Mouse (Mus musculus) intestine, postnatal 0 days (tissue): ENCODE data around the gene Agap1. TPM values are rescaled to one million over a fixed set of nuclear protein-coding genes. Genes with fewer than 3 reads are reported as not detected.

Experiments
- ATAC-seq: fragments of 200-750 bp; cut with Nextera tagmentation; 2 replicates; pipeline ENCODE4 v1.8.0; 2017; ENCODE audit warnings: mild to moderate bottlenecking, moderate TSS enrichment, moderate library complexity
- H3K27ac ChIP-seq: fragments of 300-500 bp; sonication (generic); 2 replicates; pipeline ENCODE4 v1.5.1; 2014; ENCODE audit warnings: mild to moderate bottlenecking, low read depth, low read length, moderate library complexity
- H3K27me3 ChIP-seq: fragments of 300-500 bp; sonication (generic); replicated peaks from 2 replicates; pipeline ENCODE4 v1.6.1; 2014; ENCODE audit warnings: low read length, mixed read lengths; ENCODE audit not compliant: control insufficient read depth, insufficient read depth
- H3K36me3 ChIP-seq: fragments of 300-500 bp; sonication (generic); 2 replicates; pipeline ENCODE4 v1.6.1; 2014; ENCODE audit warnings: mild to moderate bottlenecking, moderate library complexity; ENCODE audit not compliant: control insufficient read depth, insufficient read depth
- H3K4me1 ChIP-seq: fragments of 300-500 bp; sonication (generic); replicated peaks from 2 replicates; pipeline ENCODE4 v1.6.1; 2014; ENCODE audit warnings: antibody characterized with exemption, low read length, mixed read lengths; ENCODE audit not compliant: control insufficient read depth, insufficient read depth
- H3K4me2 ChIP-seq: fragments of 300-500 bp; sonication (generic); replicated peaks from 2 replicates; pipeline ENCODE4 v1.6.1; 2014; ENCODE audit warnings: low read depth, mild to moderate bottlenecking, moderate library complexity
- H3K4me3 ChIP-seq: fragments of 300-500 bp; sonication (generic); 2 replicates; pipeline ENCODE4 v1.5.1; 2014; ENCODE audit warnings: low read depth, low read length
- H3K9ac ChIP-seq: fragments of 300-500 bp; sonication (generic); 2 replicates; pipeline ENCODE4 v1.6.1; 2014; ENCODE audit warnings: mild to moderate bottlenecking, low read depth, low read length
- H3K9me3 ChIP-seq: fragments of 300-500 bp; sonication (generic); 2 replicates; pipeline ENCODE4 v1.6.1; 2016; ENCODE audit warnings: mixed run types; ENCODE audit not compliant: control insufficient read depth
- CTCF ChIP-seq: sonication (generic); IDR thresholded peaks from 2 replicates; pipeline ENCODE4 v1.5.1; 2016; ENCODE audit warnings: low read depth, mild to moderate bottlenecking, control low read depth, antibody characterized with exemption, moderate library complexity
- WGBS: fragments of 180-500 bp; shearing (Covaris S2); extraction: QIAGEN DNeasy Blood & Tissue Kit; methylation state at CpG from one replicate; pipeline ENCODE4 v1.1.7; 2014; 5-methylcytosine and 5-hydroxymethylcytosine counted together
- polyA plus RNA-seq: library from polyadenylated mRNA; unstranded; fragments of >200 nt; fragmentation: Nextera tagmentation; extraction: Ambion mirVana; gene quantifications from 2 replicates; pipeline ENCODE4 v1.2.1, GENCODE M21; 2015

The Agap1 gene
- polyA plus RNA-seq, 1 experiment from 2014 or later, result 6.1 TPM

DNA sequence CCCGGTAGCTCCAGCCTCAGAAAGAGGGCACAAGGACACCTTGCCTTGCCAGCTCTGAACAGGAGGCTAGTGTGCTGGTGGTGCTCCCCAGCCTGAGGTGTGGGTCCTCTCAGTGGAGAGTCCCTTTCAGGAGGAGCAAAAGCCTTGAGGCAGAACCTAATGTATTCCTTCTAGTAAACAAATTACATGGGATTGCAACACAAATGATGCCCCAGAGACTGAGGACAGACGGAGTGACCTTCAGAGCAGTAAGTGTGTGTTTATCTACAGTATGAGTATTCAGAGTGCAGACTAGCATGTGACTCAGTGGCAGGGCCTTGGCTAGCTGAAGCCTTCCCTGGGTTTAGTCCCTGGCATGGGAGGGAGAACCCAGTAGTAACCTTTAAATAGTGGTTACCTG lies 165.4 kb downstream of the Agap1 start:
- no peaks in the 10 kb centered on the region for H3K9me3 ChIP-seq
- H3K9ac ChIP-seq, result no peak overlapping the region
- H3K36me3 ChIP-seq, result 0 out of 2 replicates have a peak, but pooled peaks cover 4% of the 10 kb centered on the region
- H3K4me2 ChIP-seq, result no peak overlapping the region
- peak; percentile 67; the same call in 1 of the 2 replicates for ATAC-seq
- TF ChIP-seq CTCF, result no peak
- H3K27ac ChIP-seq, result no peak overlapping the region
- no peaks in the 10 kb centered on the region for H3K27me3 ChIP-seq
- no peak overlapping the region for H3K4me3 ChIP-seq
- no peaks in the 10 kb centered on the region for H3K4me1 ChIP-seq
- 59% methylated on average over 2 of the region's 2 CpGs for WGBS

DNA sequence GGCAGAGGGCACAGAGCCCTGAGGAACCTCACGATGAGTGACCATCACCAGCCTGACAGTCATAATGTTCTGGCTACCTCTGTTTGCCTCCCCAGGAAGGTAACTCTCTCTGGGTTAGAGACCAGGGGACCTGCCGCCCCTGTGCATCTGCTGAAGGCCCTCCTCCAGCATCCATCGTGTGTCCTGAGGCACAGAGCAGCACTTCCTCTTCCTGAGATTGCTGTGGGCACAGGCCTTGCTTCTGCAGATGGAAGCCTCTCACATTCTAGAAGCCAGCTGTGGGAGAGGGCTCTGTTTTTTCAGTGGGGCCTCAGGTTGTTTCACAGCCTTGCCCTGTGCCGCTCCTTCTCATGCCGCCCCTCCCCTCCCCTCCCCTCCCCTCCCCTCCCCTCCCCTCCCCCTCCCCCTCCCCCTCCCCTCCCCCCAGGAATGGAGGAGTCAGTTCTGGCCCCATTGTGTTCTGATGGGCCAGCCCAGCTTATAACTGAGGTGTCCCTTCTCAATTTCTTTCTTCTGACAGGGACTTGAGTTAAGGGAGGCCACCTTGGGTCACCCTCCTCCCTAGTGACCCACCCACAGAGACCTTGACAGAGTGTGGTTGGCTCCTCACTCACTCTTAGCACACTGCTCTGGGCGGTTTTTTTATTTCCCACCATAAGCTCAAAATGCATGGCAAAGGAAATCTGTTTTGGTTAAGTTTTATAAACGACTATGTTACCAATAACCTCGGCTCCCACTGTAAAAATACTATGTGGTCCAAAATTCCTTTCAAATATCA lies 166.6 kb downstream of the Agap1 start:
- H3K9me3 ChIP-seq, result no peaks in the 10 kb centered on the region
- no peak for ATAC-seq
- H3K27ac ChIP-seq, result no peak overlapping the region
- WGBS, result 66% methylated on average over 7 of the region's 8 CpGs
- no peaks in the 10 kb centered on the region for H3K4me1 ChIP-seq
- no peaks in the 10 kb centered on the region for H3K27me3 ChIP-seq
- no peak for TF ChIP-seq CTCF
- no peak overlapping the region for H3K4me2 ChIP-seq
- H3K4me3 ChIP-seq, result no peak overlapping the region
- H3K9ac ChIP-seq, result no peak overlapping the region
- 0 out of 2 replicates have a peak, but pooled peaks cover 4% of the 10 kb centered on the region for H3K36me3 ChIP-seq

DNA sequence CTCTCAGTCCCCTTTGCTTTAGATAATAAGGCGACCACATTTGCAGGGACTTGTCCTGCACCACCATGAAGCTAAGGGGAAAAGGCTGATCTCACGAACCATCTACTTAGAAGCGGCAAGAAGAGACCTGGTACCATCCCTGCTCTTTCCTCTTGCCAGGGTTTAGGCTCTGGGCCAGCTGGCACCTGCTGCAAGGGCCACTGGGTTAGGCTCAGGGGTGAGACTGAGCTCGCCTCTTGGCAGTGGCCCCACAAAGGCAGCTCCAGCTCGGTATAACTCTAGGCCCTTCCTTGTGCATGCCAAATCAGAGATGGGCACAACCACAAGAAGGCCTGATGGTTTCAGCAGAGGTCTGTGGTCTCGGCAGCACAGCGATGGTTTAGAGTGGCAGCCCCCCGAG lies 167.3 kb downstream of the Agap1 start:
- ATAC-seq, result no peak
- no peak for TF ChIP-seq CTCF
- 0 out of 2 replicates have a peak, but pooled peaks cover 4% of the 10 kb centered on the region for H3K36me3 ChIP-seq
- no peaks in the 10 kb centered on the region for H3K9me3 ChIP-seq
- 86% methylated on average over 8 of the region's 8 CpGs for WGBS
- no peak overlapping the region for H3K27ac ChIP-seq
- H3K4me3 ChIP-seq, result no peak overlapping the region
- H3K4me1 ChIP-seq, result no peaks in the 10 kb centered on the region
- no peaks in the 10 kb centered on the region for H3K27me3 ChIP-seq
- H3K4me2 ChIP-seq, result no peak overlapping the region
- no peak overlapping the region for H3K9ac ChIP-seq

DNA sequence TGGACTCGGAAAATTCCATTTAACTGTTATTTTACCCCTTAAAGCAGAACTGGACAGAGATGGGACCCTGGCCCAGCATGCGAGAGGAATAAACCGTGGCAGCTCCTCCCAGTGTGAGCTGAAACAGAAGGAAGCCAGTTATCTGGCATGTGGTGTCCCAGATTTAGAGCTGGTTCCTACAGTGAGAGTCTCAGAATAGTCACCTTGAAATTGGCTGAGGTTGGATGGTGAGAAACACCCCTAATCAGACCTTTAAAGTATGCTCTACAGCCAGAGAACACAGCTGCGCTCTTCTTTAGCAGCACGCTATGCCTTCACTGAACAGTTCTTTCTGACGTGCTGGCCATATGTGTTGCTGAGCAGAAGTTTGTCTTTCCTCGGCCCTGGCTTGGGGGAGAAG lies 168.2 kb downstream of the Agap1 start:
- no peak for TF ChIP-seq CTCF
- Histone ChIP-seq H3K27ac (no peak overlapping the region), H3K9ac (no peak overlapping the region), H3K36me3 (0 out of 2 replicates have a peak, but pooled peaks cover 4% of the 10 kb centered on the region), H3K27me3 (no peaks in the 10 kb centered on the region), H3K9me3 (no peaks in the 10 kb centered on the region), H3K4me3 (no peak overlapping the region), H3K4me2 (no peak overlapping the region), H3K4me1 (peaks cover 3% of the 10 kb centered on the region; the same call in 1 of the 2 replicates)
- 85% methylated on average over 7 of the region's 7 CpGs for WGBS
- ATAC-seq, result no peak

DNA sequence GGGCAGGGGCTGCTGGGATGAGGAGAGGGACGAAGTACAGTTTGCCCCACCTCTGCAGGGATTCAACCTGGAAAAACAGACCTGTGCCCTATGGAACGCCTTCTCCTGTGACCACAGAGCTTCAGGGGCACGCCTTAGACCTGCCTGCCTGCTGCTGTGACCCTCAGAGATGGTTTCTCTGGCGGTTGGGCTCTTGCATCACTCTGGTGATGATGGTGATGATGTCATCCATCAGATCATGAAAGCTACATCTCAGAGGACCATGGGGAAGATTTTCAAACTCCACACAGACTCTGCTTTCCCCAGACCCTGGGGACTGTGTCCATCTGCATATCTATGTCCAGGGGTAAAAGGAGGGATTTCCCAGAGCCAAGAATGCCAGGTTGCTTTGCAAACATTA lies 170.7 kb downstream of the Agap1 start:
- Histone ChIP-seq H3K9ac (no peak overlapping the region), H3K4me1 (peaks cover 3% of the 10 kb centered on the region; the same call in 1 of the 2 replicates), H3K27me3 (no peaks in the 10 kb centered on the region), H3K36me3 (peaks cover 6% of the 10 kb centered on the region; the same call in 1 of the 2 replicates), H3K9me3 (no peaks in the 10 kb centered on the region), H3K4me2 (no peak overlapping the region), H3K4me3 (no peak overlapping the region), H3K27ac (no peak overlapping the region)
- ATAC-seq, result no peak
- whole genome bisulfite sequencing, result 61% methylated on average over 4 of the region's 4 CpGs
- TF ChIP-seq CTCF, result no peak

DNA sequence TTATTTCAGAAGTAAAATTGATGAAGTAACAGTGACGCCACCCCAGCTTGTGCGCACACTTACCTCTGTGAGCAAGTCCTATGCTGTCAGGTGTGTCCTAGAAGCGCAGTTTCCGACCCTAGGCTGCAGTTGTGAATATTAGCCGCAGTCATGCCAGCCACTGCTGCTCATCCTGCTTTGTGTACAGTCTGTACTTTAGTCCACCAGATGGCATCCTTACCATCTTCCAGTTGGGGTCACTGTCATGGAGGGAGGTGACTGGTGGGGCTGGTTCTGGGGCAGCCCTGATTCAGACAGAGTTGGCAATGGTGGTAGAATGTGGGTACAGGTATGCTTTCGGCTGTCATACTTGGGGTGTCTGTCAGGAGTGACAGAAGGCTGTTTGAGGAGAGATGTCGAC lies 171.4 kb downstream of the Agap1 start:
- no peaks in the 10 kb centered on the region for H3K9me3 ChIP-seq
- no peaks in the 10 kb centered on the region for H3K27me3 ChIP-seq
- H3K27ac ChIP-seq, result no peak overlapping the region
- peaks cover 3% of the 10 kb centered on the region; the same call in 1 of the 2 replicates for H3K4me1 ChIP-seq
- WGBS, result 94% methylated on average over 7 of the region's 7 CpGs
- ATAC-seq, result no peak
- H3K9ac ChIP-seq, result no peak overlapping the region
- H3K4me2 ChIP-seq, result no peak overlapping the region
- no peak overlapping the region for H3K4me3 ChIP-seq
- H3K36me3 ChIP-seq, result peaks cover 6% of the 10 kb centered on the region; the same call in 1 of the 2 replicates
- peak; percentile 44 for TF ChIP-seq CTCF
